Mouse (Mus musculus): ENCODE data around the gene Uqcc2. TPM values are rescaled to one million over a fixed set of nuclear protein-coding genes. Genes with fewer than 3 reads are reported as not detected.

The Uqcc2 gene
- polyA plus RNA-seq, 1 experiment: 148 TPM

DNA sequence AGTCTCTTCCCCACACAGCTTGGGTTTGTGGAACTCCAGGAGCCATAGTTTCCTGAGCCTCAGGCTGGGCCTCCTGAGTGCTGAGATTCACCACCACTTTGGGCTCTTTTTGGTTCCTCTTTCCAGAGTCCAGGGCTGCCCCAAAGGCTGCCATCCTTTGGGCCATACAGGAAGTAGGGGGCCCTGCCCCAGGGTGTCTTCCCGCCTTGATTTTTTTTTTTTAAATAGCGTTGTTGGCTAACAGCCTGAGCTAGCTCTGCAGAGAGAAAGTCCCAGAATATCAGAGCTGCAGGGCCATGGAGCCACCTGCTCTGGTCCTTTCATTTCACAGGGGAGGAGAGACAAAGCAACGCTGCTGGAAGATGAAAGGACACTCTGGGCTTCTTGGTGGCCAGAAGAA lies 40.0 kb upstream of the Uqcc2 start:
- no peaks in the 10 kb centered on the region for H3K4me1 ChIP-seq (ENCODE audit: control insufficient read depth, insufficient read depth, low read length)
- TF ChIP-seq POLR2A (IDR thresholded peaks at IDR 0.05; ENCODE audit: low read depth, low read length): no peak
- TF ChIP-seq CTCF (IDR thresholded peaks at IDR 0.05; ENCODE audit: borderline replicate concordance, insufficient read depth, low read length): no peak
- H3K27ac ChIP-seq (ENCODE audit: insufficient read depth, low read length): no peak overlapping the region
- no peak overlapping the region for H3K4me3 ChIP-seq (ENCODE audit: insufficient read depth, low read length)

DNA sequence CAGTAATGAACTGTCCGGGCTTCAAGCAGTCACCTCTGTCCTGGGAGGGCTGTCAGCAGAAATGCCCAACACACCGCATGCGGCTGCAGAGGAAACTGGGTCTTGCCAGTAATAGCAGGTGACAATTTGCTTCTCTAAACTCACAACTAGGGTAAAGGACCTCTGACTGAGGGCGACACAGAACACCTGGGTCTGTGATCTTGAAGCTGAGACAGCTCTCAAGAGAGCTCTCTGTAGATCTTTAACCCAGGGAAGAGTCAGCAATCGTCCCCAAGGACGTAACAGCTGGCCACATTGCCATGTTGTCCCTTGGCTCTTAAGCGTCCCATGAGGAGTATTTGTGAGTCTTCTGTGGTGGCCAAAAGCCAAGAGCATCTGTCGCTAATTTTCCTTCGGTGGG lies 38.7 kb upstream of the Uqcc2 start:
- Histone ChIP-seq H3K27ac (ENCODE audit: insufficient read depth, low read length) (no peak overlapping the region), H3K4me3 (ENCODE audit: insufficient read depth, low read length) (no peak overlapping the region), H3K4me1 (ENCODE audit: control insufficient read depth, insufficient read depth, low read length) (no peaks in the 10 kb centered on the region)
- TF ChIP-seq POLR2A (IDR thresholded peaks at IDR 0.05; ENCODE audit: low read depth, low read length): no peak
- no peak for TF ChIP-seq CTCF (IDR thresholded peaks at IDR 0.05; ENCODE audit: borderline replicate concordance, insufficient read depth, low read length)

DNA sequence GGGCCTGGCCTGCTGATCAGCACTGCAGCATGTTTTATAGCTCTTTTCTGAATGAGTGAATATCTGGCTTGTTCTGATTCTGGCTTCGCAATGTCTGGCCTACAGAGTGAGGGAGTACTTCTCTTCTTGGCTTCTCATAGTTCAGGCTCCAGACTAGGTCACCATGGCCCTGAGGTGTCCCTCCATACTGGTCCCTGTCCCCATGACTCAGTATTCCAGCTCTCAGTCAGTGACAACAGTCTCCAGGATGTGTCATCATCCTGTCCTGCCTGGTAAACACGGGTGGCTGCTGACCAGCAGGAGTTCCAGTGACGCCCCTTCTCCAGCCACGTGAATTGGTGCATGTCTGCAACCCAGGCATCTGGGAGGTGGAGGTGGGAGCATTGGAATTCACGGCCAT lies 37.4 kb upstream of the Uqcc2 start:
- TF ChIP-seq POLR2A (IDR thresholded peaks at IDR 0.05; ENCODE audit: low read depth, low read length): no peak
- no peak for TF ChIP-seq CTCF (IDR thresholded peaks at IDR 0.05; ENCODE audit: borderline replicate concordance, insufficient read depth, low read length)
- Histone ChIP-seq H3K4me3 (ENCODE audit: insufficient read depth, low read length) (no peak overlapping the region), H3K27ac (ENCODE audit: insufficient read depth, low read length) (no peak overlapping the region), H3K4me1 (ENCODE audit: control insufficient read depth, insufficient read depth, low read length) (no peaks in the 10 kb centered on the region)

- TF ChIP-seq POLR2A (IDR thresholded peaks at IDR 0.05; ENCODE audit: low read depth, low read length): no peak
- no peak for TF ChIP-seq CTCF (IDR thresholded peaks at IDR 0.05; ENCODE audit: borderline replicate concordance, insufficient read depth, low read length)
- no peak overlapping the region for H3K27ac ChIP-seq (ENCODE audit: insufficient read depth, low read length)
- no peaks in the 10 kb centered on the region for H3K4me1 ChIP-seq (ENCODE audit: control insufficient read depth, insufficient read depth, low read length)
- no peak overlapping the region for H3K4me3 ChIP-seq (ENCODE audit: insufficient read depth, low read length)
These were observed 36.4 kb upstream of the Uqcc2 start for GRCm38 (mm10) chr17:27169952-27170695.

DNA sequence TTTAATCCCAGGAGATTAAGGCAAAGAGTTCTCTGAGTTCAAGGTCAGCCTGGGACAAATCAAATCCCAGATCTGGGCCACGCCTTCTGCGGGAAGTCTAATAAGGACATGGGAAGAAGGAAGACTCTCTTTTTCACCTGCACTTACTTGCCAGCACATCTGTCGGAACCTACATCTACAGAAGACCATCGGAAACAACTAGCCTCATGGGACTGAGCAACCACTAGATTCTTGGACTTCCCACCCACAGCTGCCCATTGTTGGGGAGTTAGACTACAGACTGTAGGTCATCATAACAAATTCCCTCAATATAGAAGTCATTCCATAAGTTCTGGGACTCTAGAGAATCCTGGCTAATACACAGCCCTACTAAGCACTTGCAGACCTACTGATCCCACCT lies 34.9 kb upstream of the Uqcc2 start:
- Histone ChIP-seq H3K4me1 (ENCODE audit: control insufficient read depth, insufficient read depth, low read length) (no peaks in the 10 kb centered on the region), H3K4me3 (ENCODE audit: insufficient read depth, low read length) (no peak overlapping the region), H3K27ac (ENCODE audit: insufficient read depth, low read length) (no peak overlapping the region)
- TF ChIP-seq POLR2A (IDR thresholded peaks at IDR 0.05; ENCODE audit: low read depth, low read length) (no peak), CTCF (IDR thresholded peaks at IDR 0.05; ENCODE audit: borderline replicate concordance, insufficient read depth, low read length) (no peak)

DNA sequence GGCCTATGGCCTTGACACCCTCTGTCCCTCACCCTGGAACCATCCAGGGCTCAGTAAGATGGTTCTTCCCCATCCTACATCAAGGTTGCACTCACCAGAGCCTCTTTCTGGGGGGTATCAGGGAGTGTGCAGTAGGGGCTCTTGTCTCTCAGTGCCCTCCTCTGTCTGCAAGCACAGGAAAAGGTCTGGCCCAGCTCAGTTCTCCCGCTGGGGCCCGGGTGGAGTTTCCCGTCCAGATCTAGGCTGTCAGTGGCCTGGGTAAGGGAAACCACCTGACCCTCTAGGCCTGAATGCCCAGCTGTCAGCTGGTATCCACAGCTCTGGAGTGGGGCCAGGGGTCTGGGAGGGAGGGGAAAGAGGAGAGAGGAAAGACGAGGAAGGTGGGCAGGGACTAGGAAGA lies 33.8 kb upstream of the Uqcc2 start, which contains the start of gene Ip6k3:
Ip6k3 (minus strand) TSS at position 251 of the 400 bp plus-strand sequence.
- Histone ChIP-seq H3K4me3 (ENCODE audit: insufficient read depth, low read length) (no peak within 1 kb of the TSS), H3K4me1 (ENCODE audit: control insufficient read depth, insufficient read depth, low read length) (no peaks in the 10 kb centered on the region), H3K27ac (ENCODE audit: insufficient read depth, low read length) (no peak within 1 kb of the TSS)
- TF ChIP-seq CTCF (IDR thresholded peaks at IDR 0.05; ENCODE audit: borderline replicate concordance, insufficient read depth, low read length) (no peak), POLR2A (IDR thresholded peaks at IDR 0.05; ENCODE audit: low read depth, low read length) (no peak)

- no peaks in the 10 kb centered on the region for H3K4me1 ChIP-seq (ENCODE audit: control insufficient read depth, insufficient read depth, low read length)
- TF ChIP-seq CTCF (IDR thresholded peaks at IDR 0.05; ENCODE audit: borderline replicate concordance, insufficient read depth, low read length) (no peak), POLR2A (IDR thresholded peaks at IDR 0.05; ENCODE audit: low read depth, low read length) (no peak)
- H3K4me3 ChIP-seq (ENCODE audit: insufficient read depth, low read length): no peak overlapping the region
- no peak overlapping the region for H3K27ac ChIP-seq (ENCODE audit: insufficient read depth, low read length)
These were observed 33.2 kb upstream of the Uqcc2 start for GRCm38 (mm10) chr17:27166901-27167300.

DNA sequence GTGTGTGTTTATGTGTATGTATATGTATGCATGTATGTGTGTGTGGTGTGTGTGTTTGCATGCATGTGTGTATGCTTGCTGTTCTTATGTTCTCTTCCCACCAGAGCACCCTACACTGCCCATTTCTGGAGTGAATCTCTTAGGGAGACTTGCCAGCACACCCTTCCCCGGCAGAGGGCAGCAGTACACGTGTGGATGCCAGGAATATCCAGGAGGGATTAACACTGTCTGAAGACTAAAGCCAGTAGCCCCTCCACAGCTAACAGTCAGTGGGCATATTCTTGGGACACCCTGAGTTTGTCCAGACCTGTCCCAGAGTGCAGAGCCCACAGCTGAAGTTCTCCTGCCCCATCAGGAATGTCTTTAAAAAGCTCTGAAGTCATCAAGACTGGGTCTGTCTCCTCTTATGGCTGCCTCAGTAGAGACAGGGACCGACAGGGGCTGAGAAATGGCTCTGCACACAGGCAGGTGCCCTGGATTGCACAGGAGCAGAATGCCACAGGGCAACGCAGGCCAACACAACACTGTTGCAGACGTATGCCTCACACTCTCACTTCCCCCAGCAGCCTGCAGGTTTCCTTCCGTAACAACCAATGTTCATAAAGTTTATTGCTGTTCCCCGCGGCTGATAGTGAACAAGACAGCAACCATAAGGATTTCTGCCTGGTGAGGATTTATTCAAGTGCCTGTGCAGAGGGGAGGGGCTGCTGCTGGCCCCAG lies 31.5 kb upstream of the Uqcc2 start:
- TF ChIP-seq CTCF (IDR thresholded peaks at IDR 0.05; ENCODE audit: borderline replicate concordance, insufficient read depth, low read length) (peak; percentile 59; the same call in 1 of the 2 replicates), POLR2A (IDR thresholded peaks at IDR 0.05; ENCODE audit: low read depth, low read length) (no peak)
- Histone ChIP-seq H3K4me3 (ENCODE audit: insufficient read depth, low read length) (no peak overlapping the region), H3K4me1 (ENCODE audit: control insufficient read depth, insufficient read depth, low read length) (no peaks in the 10 kb centered on the region), H3K27ac (ENCODE audit: insufficient read depth, low read length) (no peak overlapping the region)

DNA sequence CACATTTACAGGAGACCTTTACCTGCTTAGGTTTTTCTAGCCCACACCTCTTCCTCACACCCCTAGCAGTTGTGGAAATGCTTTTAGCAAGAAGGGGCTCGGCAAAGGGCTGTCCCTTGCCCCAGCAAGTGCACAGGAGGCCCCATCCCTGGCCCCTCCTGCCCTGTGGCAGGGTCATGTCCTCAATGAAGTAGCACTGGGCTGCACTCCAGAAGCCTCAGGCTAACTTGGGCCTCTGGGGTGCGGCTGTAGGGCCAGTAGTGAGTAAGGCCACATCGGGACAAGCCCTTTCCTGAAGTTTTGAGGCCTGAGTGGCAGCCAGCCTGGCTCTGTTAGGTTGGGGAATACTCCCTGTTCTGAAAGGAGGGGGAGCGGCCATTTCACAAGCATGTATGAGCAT lies 27.2 kb upstream of the Uqcc2 start:
- Histone ChIP-seq H3K4me3 (ENCODE audit: insufficient read depth, low read length) (no peak overlapping the region), H3K4me1 (ENCODE audit: control insufficient read depth, insufficient read depth, low read length) (no peaks in the 10 kb centered on the region), H3K27ac (ENCODE audit: insufficient read depth, low read length) (no peak overlapping the region)
- TF ChIP-seq CTCF (IDR thresholded peaks at IDR 0.05; ENCODE audit: borderline replicate concordance, insufficient read depth, low read length): no peak
- TF ChIP-seq POLR2A (IDR thresholded peaks at IDR 0.05; ENCODE audit: low read depth, low read length): no peak

GRCm38 (mm10) chr17:27159169-27159568 lies 25.5 kb upstream of the Uqcc2 start:
- H3K27ac ChIP-seq (ENCODE audit: insufficient read depth, low read length): no peak overlapping the region
- TF ChIP-seq CTCF (IDR thresholded peaks at IDR 0.05; ENCODE audit: borderline replicate concordance, insufficient read depth, low read length): no peak
- TF ChIP-seq POLR2A (IDR thresholded peaks at IDR 0.05; ENCODE audit: low read depth, low read length): no peak
- no peaks in the 10 kb centered on the region for H3K4me1 ChIP-seq (ENCODE audit: control insufficient read depth, insufficient read depth, low read length)
- no peak overlapping the region for H3K4me3 ChIP-seq (ENCODE audit: insufficient read depth, low read length)
